Mouse (Mus musculus): ENCODE results near the gene Zfr2. TPM values are rescaled to one million over a fixed set of nuclear protein-coding genes. Genes with fewer than 3 reads are reported as not detected.

The Zfr2 gene
- polyA plus RNA-seq, 1 experiment from 2014 or later, result 2.1 TPM

DNA sequence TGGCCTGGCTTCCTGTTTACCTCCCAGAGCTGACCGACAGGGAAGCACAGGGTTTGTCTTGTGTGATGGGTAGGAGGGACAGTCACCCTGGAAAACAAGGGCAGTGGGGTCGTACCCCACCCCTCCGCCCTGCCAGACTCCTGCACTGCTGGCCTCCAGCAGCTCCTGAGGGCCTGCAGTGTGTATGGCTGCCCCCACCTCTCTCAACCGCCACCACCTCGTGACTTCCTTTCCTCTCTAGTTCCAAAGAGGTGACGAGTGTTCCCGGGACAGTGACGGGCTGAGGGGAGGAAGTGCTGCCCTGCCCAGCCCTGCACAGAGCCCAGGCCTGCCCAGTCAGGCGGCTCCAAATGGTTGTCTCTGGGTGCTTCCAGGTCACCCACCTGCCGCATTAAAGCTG, 64.9 kb downstream of the Zfr2 start:
- WGBS, result 51% methylated on average over 10 of the region's 10 CpGs
- no peak for ATAC-seq (ENCODE audit: low FRiP score, low TSS enrichment)
- H3K27ac ChIP-seq (replicated peaks), result peak overlapping the region; percentile 73
- H3K4me2 ChIP-seq (replicated peaks; ENCODE audit: low read depth), result no peak overlapping the region
- no peaks in the 10 kb centered on the region for H3K9me3 ChIP-seq (ENCODE audit: control insufficient read depth, low read length)
- TF ChIP-seq CTCF (IDR thresholded peaks at IDR 0.05; ENCODE audit: low read depth) (no peak), EP300 (optimal IDR thresholded peaks at IDR 0.05) (no peak)
- peaks cover 7% of the 10 kb centered on the region for H3K4me1 ChIP-seq (replicated peaks; ENCODE audit: control insufficient read depth, insufficient read depth)
- peak overlapping the region; percentile 27; the same call in 1 of the 2 replicates for H3K9ac ChIP-seq (ENCODE audit: low read length)
- no peaks in the 10 kb centered on the region for H3K27me3 ChIP-seq (ENCODE audit: control insufficient read depth, insufficient read depth, low read length)
- no peak for DNase-seq (ENCODE audit: low spot score)
- H3K4me3 ChIP-seq (ENCODE audit: low read depth, low read length), result no peak overlapping the region
- H3K36me3 ChIP-seq (ENCODE audit: control insufficient read depth, insufficient read depth, low read length), result no peaks in the 10 kb centered on the region

DNA sequence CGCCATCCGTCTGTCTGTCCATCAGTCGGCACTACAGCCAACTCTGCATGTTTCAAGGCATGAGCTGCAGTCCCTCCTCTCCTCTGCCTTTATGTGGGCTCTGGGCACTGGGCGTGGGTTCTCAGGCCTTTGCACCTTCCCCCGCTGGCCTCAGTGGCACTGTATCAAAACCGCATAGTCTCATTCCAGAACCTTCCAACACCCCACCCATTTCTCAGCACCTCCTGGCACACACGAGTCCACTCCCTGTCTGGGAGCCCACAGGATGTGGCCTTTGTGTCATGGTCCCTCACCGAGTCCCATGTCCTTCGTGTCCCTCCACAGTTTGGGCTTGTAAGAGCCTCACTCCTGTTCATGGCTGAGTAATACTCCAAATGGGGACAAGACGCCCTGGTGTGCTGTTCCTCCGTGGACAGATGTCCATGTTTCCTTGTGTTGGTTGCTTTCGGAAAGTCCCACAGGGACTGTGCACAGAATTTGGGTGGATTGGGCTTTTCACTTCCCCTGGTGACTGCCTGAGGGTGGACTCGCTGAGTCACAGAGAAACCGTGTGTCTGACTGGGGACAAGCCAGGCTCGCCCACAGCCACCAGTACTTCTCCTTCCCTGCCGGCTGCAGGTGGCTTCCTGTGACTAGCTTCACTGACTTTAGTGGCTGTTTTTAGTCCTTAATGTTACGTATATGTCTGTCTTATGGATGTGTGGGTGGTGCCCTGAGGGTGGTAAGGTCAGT, 65.6 kb downstream of the Zfr2 start:
- H3K27ac ChIP-seq (replicated peaks), result peak overlapping the region; percentile 73
- H3K36me3 ChIP-seq (ENCODE audit: control insufficient read depth, insufficient read depth, low read length), result no peaks in the 10 kb centered on the region
- H3K4me3 ChIP-seq (ENCODE audit: low read depth, low read length), result no peak overlapping the region
- TF ChIP-seq CTCF (IDR thresholded peaks at IDR 0.05; ENCODE audit: low read depth), result no peak
- TF ChIP-seq EP300 (optimal IDR thresholded peaks at IDR 0.05), result no peak
- no peak for DNase-seq (ENCODE audit: low spot score)
- 85% methylated on average over 17 of the region's 17 CpGs for WGBS
- no peaks in the 10 kb centered on the region for H3K9me3 ChIP-seq (ENCODE audit: control insufficient read depth, low read length)
- no peak for ATAC-seq (ENCODE audit: low FRiP score, low TSS enrichment)
- H3K27me3 ChIP-seq (ENCODE audit: control insufficient read depth, insufficient read depth, low read length), result no peaks in the 10 kb centered on the region
- no peak overlapping the region for H3K4me2 ChIP-seq (replicated peaks; ENCODE audit: low read depth)
- H3K9ac ChIP-seq (ENCODE audit: low read length), result no peak overlapping the region
- peaks cover 12% of the 10 kb centered on the region for H3K4me1 ChIP-seq (replicated peaks; ENCODE audit: control insufficient read depth, insufficient read depth)

DNA sequence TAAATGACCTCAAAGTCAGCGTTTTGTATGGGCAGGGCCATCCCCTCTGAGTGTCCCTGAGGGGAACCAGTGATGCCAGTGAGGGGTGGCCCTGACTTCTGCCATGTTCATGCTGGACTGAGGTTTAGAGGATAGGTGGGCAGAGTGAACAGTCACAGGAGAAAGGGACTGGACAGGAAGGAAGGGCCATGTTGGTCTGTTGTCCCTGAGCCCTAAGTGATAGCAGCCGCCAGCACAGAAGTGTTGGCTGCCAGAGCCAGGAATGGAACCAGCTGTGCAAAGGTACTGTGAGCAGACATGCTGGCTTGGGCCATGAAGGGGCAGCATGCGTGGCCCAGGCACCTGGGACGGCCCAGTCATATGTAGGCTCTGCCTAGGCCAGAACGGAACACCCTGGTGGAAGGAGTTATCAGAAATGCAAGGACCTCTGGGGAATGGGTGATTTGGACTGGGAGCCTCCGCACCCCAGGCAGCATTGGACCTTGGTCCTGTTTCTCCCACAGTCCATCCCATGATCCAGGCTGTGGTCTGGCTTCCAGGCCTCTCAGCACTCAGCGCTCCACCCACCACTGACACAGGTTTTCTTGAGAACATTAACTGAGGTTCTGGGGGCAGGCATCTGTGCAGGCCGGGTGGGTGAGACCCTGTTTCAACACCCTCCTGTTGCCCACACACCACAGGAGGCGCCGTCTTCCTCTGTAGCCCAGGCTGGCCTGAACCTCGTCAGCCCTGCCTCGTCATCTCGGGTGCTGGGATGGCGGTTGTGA, 66.8 kb downstream of the Zfr2 start:
- no peaks in the 10 kb centered on the region for H3K36me3 ChIP-seq (ENCODE audit: control insufficient read depth, insufficient read depth, low read length)
- no peaks in the 10 kb centered on the region for H3K9me3 ChIP-seq (ENCODE audit: control insufficient read depth, low read length)
- H3K4me1 ChIP-seq (replicated peaks; ENCODE audit: control insufficient read depth, insufficient read depth), result peaks cover 6% of the 10 kb centered on the region
- WGBS, result 83% methylated on average over 14 of the region's 14 CpGs
- ATAC-seq (ENCODE audit: low FRiP score, low TSS enrichment), result no peak
- no peaks in the 10 kb centered on the region for H3K27me3 ChIP-seq (ENCODE audit: control insufficient read depth, insufficient read depth, low read length)
- no peak for TF ChIP-seq CTCF (IDR thresholded peaks at IDR 0.05; ENCODE audit: low read depth)
- no peak for TF ChIP-seq EP300 (optimal IDR thresholded peaks at IDR 0.05)
- H3K9ac ChIP-seq (ENCODE audit: low read length), result peak overlapping the region; percentile 13
- DNase-seq (ENCODE audit: low spot score), result no peak
- no peak overlapping the region for H3K4me3 ChIP-seq (ENCODE audit: low read depth, low read length)
- no peak overlapping the region for H3K4me2 ChIP-seq (replicated peaks; ENCODE audit: low read depth)
- no peak overlapping the region for H3K27ac ChIP-seq (replicated peaks)

DNA sequence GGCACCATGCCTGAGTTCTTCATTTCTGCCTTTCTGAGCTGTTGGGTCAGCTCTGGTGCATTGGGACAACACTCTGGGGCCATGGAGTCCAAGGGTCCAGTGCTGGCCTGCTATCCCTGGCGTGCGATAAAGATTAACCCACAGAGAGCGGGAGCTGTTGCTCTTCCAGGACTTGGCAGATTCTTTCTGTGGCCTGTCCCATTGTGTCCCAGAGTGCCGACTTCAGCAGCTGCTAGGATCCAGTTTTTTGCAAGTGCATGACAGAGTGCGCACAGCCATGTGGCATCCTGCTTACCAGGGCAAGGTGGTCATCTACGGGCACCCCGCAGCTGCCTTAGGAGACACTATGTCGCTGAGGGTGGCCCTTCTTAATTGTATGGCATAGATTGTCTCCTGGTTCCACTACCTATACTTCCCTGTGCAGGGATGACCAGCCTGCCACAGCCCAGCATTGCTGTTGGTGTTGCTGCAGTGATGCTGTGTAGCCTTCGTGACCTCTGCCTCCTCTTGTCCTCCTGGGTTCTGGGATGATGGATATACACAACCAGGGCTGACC, 67.5 kb downstream of the Zfr2 start:
- no peak overlapping the region for H3K4me2 ChIP-seq (replicated peaks; ENCODE audit: low read depth)
- no peaks in the 10 kb centered on the region for H3K9me3 ChIP-seq (ENCODE audit: control insufficient read depth, low read length)
- ATAC-seq (ENCODE audit: low FRiP score, low TSS enrichment) (no peak), DNase-seq (ENCODE audit: low spot score) (no peak)
- H3K9ac ChIP-seq (ENCODE audit: low read length), result peak overlapping the region; percentile 23
- H3K27me3 ChIP-seq (ENCODE audit: control insufficient read depth, insufficient read depth, low read length), result no peaks in the 10 kb centered on the region
- H3K4me3 ChIP-seq (ENCODE audit: low read depth, low read length), result no peak overlapping the region
- no peaks in the 10 kb centered on the region for H3K36me3 ChIP-seq (ENCODE audit: control insufficient read depth, insufficient read depth, low read length)
- WGBS, result 74% methylated on average over 9 of the region's 9 CpGs
- no peak overlapping the region for H3K27ac ChIP-seq (replicated peaks)
- peaks cover 6% of the 10 kb centered on the region for H3K4me1 ChIP-seq (replicated peaks; ENCODE audit: control insufficient read depth, insufficient read depth)
- TF ChIP-seq CTCF (IDR thresholded peaks at IDR 0.05; ENCODE audit: low read depth) (no peak), EP300 (optimal IDR thresholded peaks at IDR 0.05) (no peak)

DNA sequence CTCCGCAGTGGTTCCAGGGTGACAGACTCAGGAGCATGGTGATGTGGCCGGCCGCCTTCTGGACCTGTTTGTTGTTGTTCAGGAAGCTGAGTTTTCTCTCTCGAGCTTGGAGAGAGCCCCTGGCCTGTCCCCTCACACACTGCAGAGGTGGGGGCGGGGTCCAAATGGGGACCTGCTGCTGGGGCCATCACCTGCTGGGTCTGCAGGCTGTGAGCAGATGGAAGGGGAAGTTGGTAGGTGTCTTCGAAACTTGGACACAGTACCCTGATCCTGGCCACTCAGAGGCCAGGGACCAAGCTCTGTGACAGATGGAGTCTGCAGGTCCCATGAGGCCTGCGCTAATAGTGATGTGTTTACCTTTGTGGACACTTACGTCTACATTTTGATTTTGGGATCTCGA, 68.4 kb downstream of the Zfr2 start:
- Histone ChIP-seq H3K27me3 (ENCODE audit: control insufficient read depth, insufficient read depth, low read length) (no peaks in the 10 kb centered on the region), H3K27ac (replicated peaks) (no peak overlapping the region), H3K9me3 (ENCODE audit: control insufficient read depth, low read length) (no peaks in the 10 kb centered on the region), H3K36me3 (ENCODE audit: control insufficient read depth, insufficient read depth, low read length) (peaks cover 2% of the 10 kb centered on the region; the same call in 1 of the 2 replicates), H3K4me2 (replicated peaks; ENCODE audit: low read depth) (no peak overlapping the region), H3K9ac (ENCODE audit: low read length) (no peak overlapping the region), H3K4me3 (ENCODE audit: low read depth, low read length) (no peak overlapping the region), H3K4me1 (replicated peaks; ENCODE audit: control insufficient read depth, insufficient read depth) (peaks cover 6% of the 10 kb centered on the region; the same call in 1 of the 2 replicates)
- WGBS, result 73% methylated on average over 9 of the region's 9 CpGs
- DNase-seq (ENCODE audit: low spot score) (no peak), ATAC-seq (ENCODE audit: low FRiP score, low TSS enrichment) (no peak)
- TF ChIP-seq EP300 (optimal IDR thresholded peaks at IDR 0.05) (no peak), CTCF (IDR thresholded peaks at IDR 0.05; ENCODE audit: low read depth) (no peak)

Small RNAs within 50 kb of the gene (microRNA-seq; reads per million reads assigned to microRNA genes)
- 2.9 reads per million for gene Mir3057

Other genes with a start within 250 kb of the Zfr2 start
- gene Gng7, start 218.2 kb upstream of the Zfr2 start, polyA plus RNA-seq (2015; fragmentation: Nextera tagmentation; extraction: Ambion mirVana), result 1.3 and 1.8 TPM in 2 replicates
- 0.40 and 0.42 TPM in 2 replicates for gene Diras1, start 207.5 kb upstream of the Zfr2 start, polyA plus RNA-seq (2015; fragmentation: Nextera tagmentation; extraction: Ambion mirVana)
- gene Slc39a3, start 195.7 kb upstream of the Zfr2 start, polyA plus RNA-seq (2015; fragmentation: Nextera tagmentation; extraction: Ambion mirVana), result 11.0 and 11.1 TPM in 2 replicates
- 93.7 and 98.7 TPM in 2 replicates for gene Sgta, start 173.0 kb upstream of the Zfr2 start, polyA plus RNA-seq (2015; fragmentation: Nextera tagmentation; extraction: Ambion mirVana)
- 77.2 and 83.8 TPM in 2 replicates for gene Thop1, start 163.1 kb upstream of the Zfr2 start, polyA plus RNA-seq (2015; fragmentation: Nextera tagmentation; extraction: Ambion mirVana)
- 9.3 and 10.4 TPM in 2 replicates for gene Creb3l3, start 134.3 kb upstream of the Zfr2 start, polyA plus RNA-seq (2015; fragmentation: Nextera tagmentation; extraction: Ambion mirVana)
- gene Map2k2, start 127.2 kb upstream of the Zfr2 start, polyA plus RNA-seq (2015; fragmentation: Nextera tagmentation; extraction: Ambion mirVana), result 135 and 142 TPM in 2 replicates
- gene Zbtb7a, start 97.9 kb upstream of the Zfr2 start, polyA plus RNA-seq (2015; fragmentation: Nextera tagmentation; extraction: Ambion mirVana), result 87.5 and 94.1 TPM in 2 replicates
- 18.7 and 20.9 TPM in 2 replicates for gene Pias4, start 65.2 kb upstream of the Zfr2 start, polyA plus RNA-seq (2015; fragmentation: Nextera tagmentation; extraction: Ambion mirVana)
- 337 and 380 TPM in 2 replicates for gene Eef2, start 56.5 kb upstream of the Zfr2 start, polyA plus RNA-seq (2015; fragmentation: Nextera tagmentation; extraction: Ambion mirVana)
- 44.6 and 51.8 TPM in 2 replicates for gene Dapk3, start 50.1 kb upstream of the Zfr2 start, polyA plus RNA-seq (2015; fragmentation: Nextera tagmentation; extraction: Ambion mirVana)
- gene 4930442H23Rik, start 49.3 kb upstream of the Zfr2 start, polyA plus RNA-seq (2015; fragmentation: Nextera tagmentation; extraction: Ambion mirVana), result 0.07 TPM in 1 of 2 replicates, not detected in the other
- gene Nmrk2, start 31.1 kb upstream of the Zfr2 start, polyA plus RNA-seq (2015; fragmentation: Nextera tagmentation; extraction: Ambion mirVana), result 0.07 TPM in 1 of 2 replicates, not detected in the other
- gene Atcay, start 2.3 kb upstream of the Zfr2 start, polyA plus RNA-seq (2015; fragmentation: Nextera tagmentation; extraction: Ambion mirVana), result 0.64 and 0.91 TPM in 2 replicates
- gene Matk, start 19.8 kb downstream of the Zfr2 start, polyA plus RNA-seq (2015; fragmentation: Nextera tagmentation; extraction: Ambion mirVana), result 1.0 and 1.6 TPM in 2 replicates
- gene Mrpl54, start 33.8 kb downstream of the Zfr2 start, polyA plus RNA-seq (2015; fragmentation: Nextera tagmentation; extraction: Ambion mirVana), result 210 and 215 TPM in 2 replicates
- gene Apba3, start 33.8 kb downstream of the Zfr2 start, polyA plus RNA-seq (2015; fragmentation: Nextera tagmentation; extraction: Ambion mirVana), result 30.5 and 34.6 TPM in 2 replicates
- gene Tjp3, start 58.4 kb downstream of the Zfr2 start, polyA plus RNA-seq (2015; fragmentation: Nextera tagmentation; extraction: Ambion mirVana), result 42.5 and 46.0 TPM in 2 replicates
- 19.1 and 21.1 TPM in 2 replicates for gene Pip5k1c, start 59.8 kb downstream of the Zfr2 start, polyA plus RNA-seq (2015; fragmentation: Nextera tagmentation; extraction: Ambion mirVana)
- gene Cactin, start 87.9 kb downstream of the Zfr2 start, polyA plus RNA-seq (2015; fragmentation: Nextera tagmentation; extraction: Ambion mirVana), result 16.2 and 16.6 TPM in 2 replicates
- gene Tbxa2r, start 95.6 kb downstream of the Zfr2 start, polyA plus RNA-seq (2015; fragmentation: Nextera tagmentation; extraction: Ambion mirVana), result 19.7 and 20.2 TPM in 2 replicates
- gene Gipc3, start 110.1 kb downstream of the Zfr2 start, polyA plus RNA-seq (2015; fragmentation: Nextera tagmentation; extraction: Ambion mirVana), result 0.06 and 0.10 TPM in 2 replicates
- 72.2 and 77.9 TPM in 2 replicates for gene Hmg20b, start 117.3 kb downstream of the Zfr2 start, polyA plus RNA-seq (2015; fragmentation: Nextera tagmentation; extraction: Ambion mirVana)
- 7.4 and 7.9 TPM in 2 replicates for gene Mfsd12, start 124.3 kb downstream of the Zfr2 start, polyA plus RNA-seq (2015; fragmentation: Nextera tagmentation; extraction: Ambion mirVana)
- 16.5 and 17.5 TPM in 2 replicates for gene 4930404N11Rik, start 132.7 kb downstream of the Zfr2 start, polyA plus RNA-seq (2015; fragmentation: Nextera tagmentation; extraction: Ambion mirVana)
- 51.4 and 51.6 TPM in 2 replicates for gene Fzr1, start 145.4 kb downstream of the Zfr2 start, polyA plus RNA-seq (2015; fragmentation: Nextera tagmentation; extraction: Ambion mirVana)
- 59.4 and 63.0 TPM in 2 replicates for gene Dohh, start 151.3 kb downstream of the Zfr2 start, polyA plus RNA-seq (2015; fragmentation: Nextera tagmentation; extraction: Ambion mirVana)
- 1.1 and 1.4 TPM in 2 replicates for gene Gm48551, start 151.3 kb downstream of the Zfr2 start, polyA plus RNA-seq (2015; fragmentation: Nextera tagmentation; extraction: Ambion mirVana)
- gene Gm48552, start 155.8 kb downstream of the Zfr2 start, polyA plus RNA-seq (2015; fragmentation: Nextera tagmentation; extraction: Ambion mirVana), result 0.29 and 0.36 TPM in 2 replicates
- gene Smim24, start 159.9 kb downstream of the Zfr2 start, polyA plus RNA-seq (2015; fragmentation: Nextera tagmentation; extraction: Ambion mirVana), result 205 and 239 TPM in 2 replicates
- 40.4 and 42.4 TPM in 2 replicates for gene Nfic, start 222.5 kb downstream of the Zfr2 start, polyA plus RNA-seq (2015; fragmentation: Nextera tagmentation; extraction: Ambion mirVana)
- gene Celf5, start 249.6 kb downstream of the Zfr2 start, polyA plus RNA-seq (2015; fragmentation: Nextera tagmentation; extraction: Ambion mirVana), result 0.62 TPM in 2 replicates

All from stomach, postnatal 0 days (tissue).